Mouse (Mus musculus): ENCODE measurements around the gene Lrp5.

DNA sequence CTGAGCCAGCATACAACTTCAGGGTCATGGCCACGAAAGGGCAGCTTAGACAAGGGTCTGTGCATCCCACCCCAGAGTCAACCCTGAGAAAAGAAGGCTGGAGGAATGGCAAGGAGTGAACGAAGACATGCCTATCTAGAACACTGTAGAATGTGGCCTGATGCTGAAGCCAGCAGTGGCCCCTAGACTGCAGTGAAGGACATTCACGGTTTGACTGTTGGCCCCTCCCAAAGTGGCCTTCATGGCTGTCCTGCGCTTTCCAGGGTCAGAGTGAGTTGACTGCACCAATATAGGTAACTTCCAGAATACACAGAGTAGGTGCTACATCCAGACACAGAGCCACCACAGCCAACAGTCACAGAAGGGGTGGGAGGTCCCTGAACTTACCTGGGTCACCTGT lies 28.4 kb downstream of the Lrp5 start:
- TF ChIP-seq CTCF (IDR thresholded peaks at IDR 0.05; ENCODE audit: control insufficient read depth, insufficient read depth, low read length): no peak
- no peak for TF ChIP-seq POLR2A (IDR thresholded peaks at IDR 0.05; ENCODE audit: borderline replicate concordance, control insufficient read depth, low read depth, low read length)
